Mouse (Mus musculus): Measurements from ENCODE around the gene Itga3.

Itga3 gene

GRCm38 (mm10) chr11:95100393-95100792 lies 23.8 kb upstream of the Itga3 start:
- in situ Hi-C loops (cut with MboI; ENCODE audit: low pct_unique_long_range_greater_than_20kb in 1 of 2, low sequenced_read_pairs in 2 of 2, unreplicated experiment in 1 of 2), result loop anchor here in 1 of 2 experiments (25.0 kb wide), 1 partner anchor 412 kb away; the partner anchor contains the start of gene Nxph3

GRCm38 (mm10) chr11:95098346-95099095 lies 21.9 kb upstream of the Itga3 start:
- in situ Hi-C loops (cut with MboI; ENCODE audit: low pct_unique_long_range_greater_than_20kb in 1 of 2, low sequenced_read_pairs in 2 of 2, unreplicated experiment in 1 of 2), result no loop called here

DNA sequence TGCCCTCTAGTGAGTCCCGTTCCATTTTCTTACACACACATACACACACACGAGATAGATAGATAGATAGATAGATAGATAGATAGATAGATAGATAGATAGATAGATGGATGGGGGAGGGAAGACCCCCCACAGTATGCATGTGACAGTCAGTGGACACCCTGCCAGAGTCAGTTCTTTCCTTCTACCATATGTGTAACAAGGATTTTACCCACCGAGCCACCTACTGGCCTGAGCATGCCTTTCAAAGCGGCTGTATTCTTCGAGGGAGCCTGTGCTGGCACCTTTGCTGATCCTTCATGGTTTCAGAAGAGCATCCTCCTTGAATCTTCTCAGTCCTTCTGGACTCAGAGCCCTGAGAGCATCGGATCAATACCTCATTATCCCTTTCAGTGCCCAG lies 21.3 kb upstream of the Itga3 start:
- in situ Hi-C loops (cut with MboI; ENCODE audit: low pct_unique_long_range_greater_than_20kb in 1 of 2, low sequenced_read_pairs in 2 of 2, unreplicated experiment in 1 of 2), result no loop called here

DNA sequence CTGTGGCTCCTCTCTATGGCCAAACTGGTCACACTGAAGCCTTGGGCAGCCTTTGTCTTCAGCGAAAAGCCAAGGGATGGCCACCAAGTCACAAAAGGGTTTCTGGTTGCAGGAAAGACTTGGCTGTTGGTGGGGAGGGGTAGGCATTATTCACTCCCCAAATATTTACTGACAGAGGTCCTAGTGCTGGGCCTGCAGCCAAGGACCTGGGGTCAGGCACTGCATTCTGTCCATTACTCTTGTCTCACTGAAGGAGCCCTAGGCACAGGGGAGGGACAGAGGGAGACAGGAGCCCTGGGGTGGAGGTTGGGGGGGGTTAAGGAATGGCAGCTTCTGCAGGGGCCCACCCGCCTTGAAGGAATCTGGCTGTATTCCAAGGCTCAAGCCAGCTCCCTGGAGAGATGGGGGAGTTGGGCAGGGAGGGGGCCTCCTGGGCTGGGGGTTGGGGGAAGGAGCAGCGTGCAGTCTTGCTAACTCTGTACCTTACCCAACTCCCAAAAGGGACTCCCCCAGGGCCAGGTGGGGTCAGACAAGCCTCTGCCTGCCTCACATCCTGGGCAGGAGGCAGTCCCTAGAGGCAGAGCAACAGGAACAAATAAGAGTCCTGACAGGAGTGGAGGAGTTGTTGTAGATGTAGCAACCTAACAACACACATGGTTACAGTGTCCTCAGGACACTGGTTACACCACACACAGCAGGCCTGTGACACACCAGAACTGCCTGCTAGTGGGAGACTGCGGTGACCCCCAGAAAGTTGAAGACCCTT lies 20.2 kb upstream of the Itga3 start:
- in situ Hi-C loops (cut with MboI; ENCODE audit: low pct_unique_long_range_greater_than_20kb in 1 of 2, low sequenced_read_pairs in 2 of 2, unreplicated experiment in 1 of 2), result no loop called here

- in situ Hi-C loops (cut with MboI; ENCODE audit: low pct_unique_long_range_greater_than_20kb in 1 of 2, low sequenced_read_pairs in 2 of 2, unreplicated experiment in 1 of 2), result no loop called here
Measured at GRCm38 (mm10) chr11:95095596-95095995, 19.0 kb upstream of the Itga3 start.

- in situ Hi-C loops (cut with MboI; ENCODE audit: low pct_unique_long_range_greater_than_20kb in 1 of 2, low sequenced_read_pairs in 2 of 2, unreplicated experiment in 1 of 2), result no loop called here
Measured at GRCm38 (mm10) chr11:95093077-95093476, 16.5 kb upstream of the Itga3 start.

- in situ Hi-C loops (cut with MboI; ENCODE audit: low pct_unique_long_range_greater_than_20kb in 1 of 2, low sequenced_read_pairs in 2 of 2, unreplicated experiment in 1 of 2), result no loop called here
Measured at GRCm38 (mm10) chr11:95088857-95089779, 12.5 kb upstream of the Itga3 start.

- in situ Hi-C loops (cut with MboI; ENCODE audit: low pct_unique_long_range_greater_than_20kb in 1 of 2, low sequenced_read_pairs in 2 of 2, unreplicated experiment in 1 of 2), result no loop called here
Measured at GRCm38 (mm10) chr11:95088286-95088685, 11.7 kb upstream of the Itga3 start.

DNA sequence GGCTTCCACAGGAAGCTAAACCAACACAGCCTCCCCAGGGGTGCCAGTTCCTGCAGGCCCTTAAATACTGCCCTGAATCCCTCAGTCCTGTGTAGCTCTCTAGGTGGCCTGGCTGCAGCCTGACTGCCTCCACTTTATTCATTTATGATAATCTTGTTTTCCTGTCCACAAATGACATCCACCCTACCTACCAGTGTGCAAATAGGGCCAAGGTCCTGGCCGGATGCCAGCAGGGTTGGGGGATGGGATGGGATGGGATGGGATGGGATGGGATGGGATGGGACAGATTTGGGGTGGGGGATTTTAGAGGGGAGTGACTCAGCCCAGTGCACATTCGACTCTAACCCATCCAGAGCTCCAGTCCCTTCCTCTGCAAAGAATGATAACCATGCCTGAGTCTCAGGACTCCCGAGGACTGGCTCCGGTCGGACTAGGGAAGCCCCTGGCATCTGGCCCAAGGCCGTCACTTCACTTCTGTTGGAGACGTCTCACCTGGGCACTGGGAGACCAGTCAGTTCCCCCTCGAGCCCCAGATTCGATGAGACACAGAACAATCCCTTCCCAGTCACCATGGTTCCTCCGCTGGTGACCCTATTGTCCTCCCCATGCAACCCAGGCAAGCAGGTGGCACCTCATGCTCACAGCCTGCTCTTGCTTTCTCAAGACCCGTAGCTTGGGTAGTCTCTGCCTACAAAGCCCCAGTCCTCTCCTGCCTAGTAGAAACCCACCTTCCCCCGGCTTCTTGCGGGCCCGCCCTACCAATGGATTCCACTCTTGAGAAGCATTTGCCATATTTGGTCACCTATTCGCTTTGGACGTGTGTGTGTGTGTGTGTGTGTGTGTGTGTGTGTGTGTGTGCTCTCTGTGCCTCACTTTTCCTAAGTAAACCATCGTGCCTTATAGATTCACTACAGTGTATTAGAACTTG lies 11.0 kb upstream of the Itga3 start:
- in situ Hi-C loops (cut with MboI; ENCODE audit: low pct_unique_long_range_greater_than_20kb in 1 of 2, low sequenced_read_pairs in 2 of 2, unreplicated experiment in 1 of 2), result no loop called here

DNA sequence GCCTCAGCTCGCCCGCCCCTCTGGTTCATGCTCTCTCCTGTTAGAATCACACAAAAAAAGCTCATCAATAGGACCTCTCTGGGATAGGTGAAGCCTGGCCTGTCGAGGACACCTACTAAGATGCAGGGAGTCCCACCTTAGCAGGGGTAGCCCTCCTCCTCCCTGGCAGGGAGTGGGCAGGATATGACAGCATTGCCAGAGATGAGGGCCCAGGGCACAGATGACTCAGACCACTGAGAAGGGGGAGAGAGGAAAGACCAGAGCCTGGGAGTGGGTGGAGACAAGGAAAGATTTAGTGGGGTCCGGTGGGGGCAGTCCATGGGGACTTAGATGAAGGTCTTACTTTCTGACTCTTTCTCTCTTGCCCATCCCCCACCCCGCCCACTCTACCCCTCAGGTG lies 9.6 kb upstream of the Itga3 start:
- in situ Hi-C loops (cut with MboI; ENCODE audit: low pct_unique_long_range_greater_than_20kb in 1 of 2, low sequenced_read_pairs in 2 of 2, unreplicated experiment in 1 of 2), result no loop called here

DNA sequence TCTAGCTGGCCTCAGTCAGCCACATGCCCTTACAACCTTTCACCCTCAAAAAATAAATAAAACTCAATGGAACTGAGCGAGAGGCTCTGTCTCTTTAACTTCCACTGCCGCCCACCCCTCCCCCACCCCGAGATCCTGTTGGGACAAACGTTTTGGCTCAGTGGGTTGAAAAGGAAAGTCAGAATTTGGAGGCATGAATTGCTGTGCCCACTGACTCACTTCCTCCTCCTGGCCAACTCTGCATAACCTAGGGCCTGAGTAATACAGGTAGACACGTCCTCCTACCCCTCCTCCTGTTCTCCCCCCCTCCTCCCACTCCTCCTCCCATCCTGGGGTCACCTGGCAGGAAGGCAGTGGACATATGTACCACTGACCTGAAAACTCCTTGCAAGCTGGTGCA lies 9.1 kb upstream of the Itga3 start:
- in situ Hi-C loops (cut with MboI; ENCODE audit: low pct_unique_long_range_greater_than_20kb in 1 of 2, low sequenced_read_pairs in 2 of 2, unreplicated experiment in 1 of 2), result no loop called here

DNA sequence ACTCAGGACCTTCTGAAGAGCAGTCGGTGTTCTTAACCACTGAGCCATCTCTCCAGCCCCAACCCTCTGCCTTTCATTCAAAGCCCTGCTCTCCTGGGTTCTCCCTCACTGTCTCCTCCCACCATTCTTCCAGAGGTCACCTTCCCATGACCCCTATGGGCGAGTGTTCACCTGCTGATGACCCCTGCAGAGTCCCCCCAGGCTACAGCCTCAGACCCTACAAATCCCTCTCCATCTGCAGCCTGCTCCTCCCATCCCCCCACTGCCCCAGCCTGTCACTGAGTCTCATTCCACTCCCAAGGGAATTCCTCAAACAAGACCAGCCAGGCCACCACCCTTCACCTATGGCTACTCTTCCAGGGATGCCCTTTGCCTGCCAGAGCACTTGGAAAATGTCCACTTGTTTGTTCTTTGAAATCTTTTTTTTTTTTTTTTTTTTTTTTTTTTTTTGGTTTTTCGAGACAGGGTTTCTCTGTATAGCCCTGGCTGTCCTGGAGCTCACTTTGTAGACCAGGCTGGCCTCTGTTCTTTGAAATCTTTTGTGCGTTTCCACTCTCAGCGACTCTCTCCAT lies 8.3 kb upstream of the Itga3 start:
- in situ Hi-C loops (cut with MboI; ENCODE audit: low pct_unique_long_range_greater_than_20kb in 1 of 2, low sequenced_read_pairs in 2 of 2, unreplicated experiment in 1 of 2), result no loop called here

- in situ Hi-C loops (cut with MboI; ENCODE audit: low pct_unique_long_range_greater_than_20kb in 1 of 2, low sequenced_read_pairs in 2 of 2, unreplicated experiment in 1 of 2), result no loop called here
Measured at GRCm38 (mm10) chr11:95084175-95084574, 7.6 kb upstream of the Itga3 start.

DNA sequence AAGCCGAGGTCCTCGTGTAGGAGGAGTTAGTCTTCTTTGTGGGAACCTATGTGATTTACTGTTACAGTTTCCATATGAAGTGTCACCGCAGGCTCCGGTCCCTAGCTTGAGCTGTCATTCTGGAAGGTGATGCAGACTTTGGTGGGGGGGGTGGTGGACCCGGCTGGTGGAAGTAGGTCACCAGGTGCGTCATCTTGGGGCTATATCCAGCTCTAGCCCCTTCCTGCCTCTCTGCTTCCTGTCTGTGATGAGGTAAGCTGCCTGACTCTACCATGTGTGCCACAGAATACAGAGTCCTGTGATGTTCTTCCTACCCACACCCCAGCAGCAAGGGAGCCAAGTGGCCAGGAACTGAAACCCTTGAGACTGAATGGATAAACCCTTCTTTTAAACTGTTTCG lies 6.3 kb upstream of the Itga3 start:
- in situ Hi-C loops (cut with MboI; ENCODE audit: low pct_unique_long_range_greater_than_20kb in 1 of 2, low sequenced_read_pairs in 2 of 2, unreplicated experiment in 1 of 2), result no loop called here

GRCm38 (mm10) chr11:95080783-95081182 lies 4.2 kb upstream of the Itga3 start:
- in situ Hi-C loops (cut with MboI; ENCODE audit: low pct_unique_long_range_greater_than_20kb in 1 of 2, low sequenced_read_pairs in 2 of 2, unreplicated experiment in 1 of 2), result no loop called here

GRCm38 (mm10) chr11:95079256-95079875 lies 2.8 kb upstream of the Itga3 start:
- in situ Hi-C loops (cut with MboI; ENCODE audit: low pct_unique_long_range_greater_than_20kb in 1 of 2, low sequenced_read_pairs in 2 of 2, unreplicated experiment in 1 of 2), result no loop called here

DNA sequence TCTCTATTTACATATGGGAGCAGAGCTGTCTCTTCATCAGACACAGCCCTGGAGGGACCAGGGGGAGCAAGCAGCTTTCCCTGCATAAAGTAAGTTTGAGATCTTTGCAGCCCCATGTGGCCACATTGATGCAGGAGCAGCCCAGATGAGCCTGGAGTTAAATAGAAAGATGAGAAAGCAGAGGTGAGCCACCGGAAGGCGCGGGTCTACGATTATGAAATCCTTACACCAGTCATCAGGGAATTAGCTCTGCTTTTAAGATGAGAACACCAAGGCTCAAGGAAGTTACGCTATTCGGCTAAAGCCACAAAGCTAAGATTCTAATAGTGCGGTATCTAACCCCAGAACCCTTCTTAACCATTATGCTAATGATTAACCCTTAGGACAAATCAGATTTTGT lies 1.4 kb upstream of the Itga3 start:
- in situ Hi-C loops (cut with MboI; ENCODE audit: low pct_unique_long_range_greater_than_20kb in 1 of 2, low sequenced_read_pairs in 2 of 2, unreplicated experiment in 1 of 2), result no loop called here

Data from mouse embryonic stem cell (cell line).